Mouse (Mus musculus): ENCODE data around the gene Cyp2c50. TPM values are rescaled to one million over a fixed set of nuclear protein-coding genes. Genes with fewer than 3 reads are reported as not detected.
"Not testable (repeated sequence)": the region's sequence is repeated elsewhere in the genome, so short reads cannot be mapped to it uniquely, and the experiment has no call there.

The Cyp2c50 gene
- polyA plus RNA-seq (2012; rRNA removed): not detected in 2 replicates

DNA sequence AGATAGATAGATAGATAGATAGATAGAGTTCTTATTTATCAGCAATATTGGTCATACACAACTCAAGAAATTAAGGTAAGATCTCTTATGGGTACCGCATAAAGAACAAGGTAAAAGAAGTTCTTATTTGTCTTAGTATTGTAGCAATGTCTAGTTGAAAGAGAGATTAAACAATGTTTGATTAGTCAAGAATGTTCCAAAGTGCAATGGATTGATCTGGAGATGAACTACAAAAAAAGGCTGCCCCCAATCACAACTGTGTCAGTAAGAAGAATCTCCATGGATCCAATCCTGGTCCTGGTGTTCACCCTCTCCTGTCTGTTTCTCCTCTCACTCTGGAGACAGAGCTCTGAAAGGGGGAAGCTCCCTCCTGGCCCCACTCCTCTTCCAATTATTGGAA, at the start of gene Cyp2c50:
TSS of gene Cyp2c50 (plus strand) at position 268 of the 400 bp plus-strand sequence.
- DNase-seq (ENCODE audit: low spot score): not testable (repeated sequence)

DNA sequence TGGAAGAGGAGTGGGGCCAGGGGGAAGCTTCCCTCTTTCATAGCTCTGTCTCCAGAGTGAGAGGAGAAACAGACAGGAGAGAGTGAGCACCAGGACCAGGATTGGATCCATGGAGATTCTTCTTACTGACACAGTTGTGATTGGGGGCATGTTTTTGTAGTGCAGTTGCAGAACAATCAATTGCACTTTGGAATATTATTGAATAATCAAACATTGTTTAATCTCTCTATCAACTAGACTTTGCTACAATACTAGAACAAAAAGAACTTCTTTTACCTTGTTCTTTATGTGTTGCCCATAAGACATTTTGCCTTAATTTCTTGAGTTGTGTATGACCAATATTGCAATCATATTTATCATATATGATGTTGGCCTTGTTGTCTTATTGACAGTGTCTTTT, 15.8 kb upstream of the Cyp2c50 start, which contains the start of gene Cyp2c54:
TSS of gene Cyp2c54 (minus strand) at position 127 of the 400 bp plus-strand sequence.
- DNase-seq (ENCODE audit: low spot score): no peak

DNA sequence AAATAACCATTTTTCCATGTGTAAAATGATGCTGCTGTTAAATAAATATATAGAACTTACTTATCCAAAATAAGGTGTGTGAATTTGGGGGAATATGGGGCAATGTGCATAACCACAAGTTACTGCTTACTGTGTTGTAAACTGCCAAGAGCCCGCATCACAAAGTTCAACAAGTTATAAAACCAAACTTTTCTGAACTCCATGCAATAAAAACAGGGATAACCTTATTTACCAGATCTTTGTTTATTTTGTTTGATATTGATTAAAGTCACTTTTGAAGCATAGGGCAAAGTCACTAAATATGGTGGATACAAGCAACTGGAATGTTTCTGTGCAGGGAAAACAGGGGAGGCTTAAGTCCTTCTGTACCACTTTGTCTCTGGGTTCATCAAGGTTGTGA, 1.1 kb upstream of the Cyp2c50 start:
- DNase-seq (ENCODE audit: low spot score): no peak

- no peak for DNase-seq (ENCODE audit: low spot score)
Measured at GRCm38 (mm10) chr19:40091111-40091510, 1.6 kb downstream of the Cyp2c50 start.

GRCm38 (mm10) chr19:40119624-40120023, 30.1 kb downstream of the Cyp2c50 start:
- DNase-seq (ENCODE audit: low spot score): not testable (repeated sequence)

- DNase-seq (ENCODE audit: low spot score): not testable (repeated sequence)
Measured at GRCm38 (mm10) chr19:40125165-40125564, 35.7 kb downstream of the Cyp2c50 start.

DNA sequence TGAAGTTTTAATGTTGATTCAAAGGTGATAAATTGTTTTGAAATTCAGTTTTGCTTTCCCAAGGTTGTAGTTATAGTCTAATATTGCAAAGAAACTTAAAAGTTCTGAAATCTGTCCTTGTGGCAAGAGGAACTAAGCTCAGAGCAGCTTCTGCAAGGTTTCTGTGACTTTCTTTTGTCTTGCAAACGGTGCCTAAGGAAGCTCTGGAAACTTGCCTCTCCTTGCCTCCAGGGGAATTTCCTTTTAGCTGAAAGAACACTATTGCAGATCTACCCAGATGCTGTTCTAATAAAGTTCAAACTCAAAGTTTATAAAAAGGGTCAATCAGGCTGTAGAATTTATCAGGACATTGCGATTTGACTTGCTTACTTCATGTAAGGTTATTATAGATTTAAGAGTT, 37.5 kb downstream of the Cyp2c50 start:
- not testable (repeated sequence) for DNase-seq (ENCODE audit: low spot score)

Other genes starting within 250 kb of the Cyp2c50 start
- not detected in 2 replicates for gene Cyp2c69, start 202.9 kb upstream of the Cyp2c50 start, polyA plus RNA-seq (2012; rRNA removed)
- not detected in 2 replicates for gene Cyp2c37, start 97.3 kb upstream of the Cyp2c50 start, polyA plus RNA-seq (2012; rRNA removed)
- not detected in 2 replicates for gene Cyp2c54, start 15.9 kb upstream of the Cyp2c50 start, polyA plus RNA-seq (2012; rRNA removed)
- 0.10 TPM in 1 of 2 replicates, not detected in the other for gene Cyp2c70, start 97.6 kb downstream of the Cyp2c50 start, polyA plus RNA-seq (2012; rRNA removed)
- 79.7 and 89.7 TPM in 2 replicates for gene Pdlim1, start 182.2 kb downstream of the Cyp2c50 start, polyA plus RNA-seq (2012; rRNA removed)

Measured in urinary bladder, adult 2 months (tissue).